Mouse (Mus musculus) ES-E14 (cell line): Measurements from ENCODE around the gene Rps10. TPM values are rescaled to one million over a fixed set of nuclear protein-coding genes. Genes with fewer than 3 reads are reported as not detected.

Experiments used
- DNase-seq: peaks from one replicate; pipeline ENCODE4 v3.0.0-alpha.2; 2013; ENCODE audit warnings: low read depth, low spot score
- H3K27ac ChIP-seq: 2 replicates; pipeline ENCODE4 v1.5.1; 2012; ENCODE audit warnings: low read depth, mild to moderate bottlenecking, low read length, moderate library complexity, mixed read lengths; ENCODE audit not compliant: poor library complexity, insufficient read depth, severe bottlenecking
- H3K36me3 ChIP-seq: 2 replicates; pipeline ENCODE4 v1.6.1; 2012; ENCODE audit warnings: mild to moderate bottlenecking, low read length, moderate library complexity, mixed read lengths; ENCODE audit not compliant: control insufficient read depth, poor library complexity, insufficient read depth, severe bottlenecking
- H3K4me1 ChIP-seq, 2 experiments: fragments of 150-350 bp in 1 of 2; sonication (generic) in 1 of 2; 2 replicates each; pipeline ENCODE4 v1.6.1; 2012; ENCODE audit warnings: low read length in 2 of 2, mild to moderate bottlenecking in 1 of 2, mixed read lengths in 1 of 2; ENCODE audit not compliant: control insufficient read depth in 2 of 2, insufficient read depth in 2 of 2, poor library complexity in 1 of 2
- H3K4me3 ChIP-seq, 2 experiments: fragments of 150-350 bp in 1 of 2; sonication (generic) in 1 of 2; 2 replicates each; pipeline ENCODE4 v1.5.1; 2012; ENCODE audit warnings: low read length in 2 of 2, low read depth in 1 of 2, mild to moderate bottlenecking in 1 of 2, mixed read lengths in 1 of 2; ENCODE audit not compliant: insufficient read depth in 1 of 2, poor library complexity in 1 of 2, severe bottlenecking in 1 of 2
- H3K9ac ChIP-seq: 2 replicates; pipeline ENCODE4 v1.6.1; 2012; ENCODE audit warnings: low read depth, mild to moderate bottlenecking, low read length, mixed read lengths; ENCODE audit not compliant: poor library complexity, insufficient read depth, severe bottlenecking
- H3K9me3 ChIP-seq: fragments of 150-350 bp; sonication (generic); 2 replicates; pipeline ENCODE4 v1.6.1; 2012; ENCODE audit warnings: low read depth, mild to moderate bottlenecking, low read length; ENCODE audit not compliant: control insufficient read depth, insufficient read depth
- CHD2 ChIP-seq: IDR thresholded peaks from 2 replicates; pipeline ENCODE4 v1.6.1; 2014; ENCODE audit warnings: mild to moderate bottlenecking, low read depth, low read length, inconsistent platforms
- HCFC1 ChIP-seq: IDR thresholded peaks from 2 replicates; pipeline ENCODE4 v1.6.1; 2012; ENCODE audit warnings: low read length, inconsistent platforms, borderline replicate concordance; ENCODE audit not compliant: insufficient read depth
- MAFK ChIP-seq: IDR thresholded peaks from 2 replicates; pipeline ENCODE4 v1.6.1; 2014; ENCODE audit warnings: mild to moderate bottlenecking, low read depth, low read length, inconsistent platforms; ENCODE audit not compliant: insufficient read depth
- ZC3H11A ChIP-seq: IDR thresholded peaks from 2 replicates; pipeline ENCODE4 v1.6.1; 2012; ENCODE audit warnings: low read depth, mild to moderate bottlenecking, inconsistent platforms, low read length, borderline replicate concordance
- ZNF384 ChIP-seq: IDR thresholded peaks from 2 replicates; pipeline ENCODE4 v1.6.1; 2012; ENCODE audit warnings: low read depth, low read length, inconsistent platforms
- in situ Hi-C, 2 experiments: fragments of 600-800 bp; cut with MboI; formaldehyde crosslinking; loops; one replicate each; pipeline ENCODE4 v1.15.1; 2025; ENCODE audit warnings: low sequenced_read_pairs in 2 of 2, inconsistent platforms in 1 of 2; ENCODE audit not compliant: unreplicated experiment in 2 of 2
- total RNA-seq: library from RNA; depleted of rRNA; stranded (reverse); fragments of 300-350 nt; gene quantifications from 2 replicates; pipeline ENCODE4 v1.2.3, GENCODE M21; 2012

Rps10 gene
- total RNA-seq, 1 experiment, result 1,842 TPM

GRCm38 (mm10) chr17:27677756-27678155 is 41.3 kb upstream of the Rps10 start:
- H3K9ac ChIP-seq, result no peak overlapping the region; the same call in 1 of the 2 replicates
- H3K27ac ChIP-seq, result no peak overlapping the region
- no peaks in the 10 kb centered on the region for H3K9me3 ChIP-seq
- H3K4me3 ChIP-seq, result no peak overlapping the region
- no peaks in the 10 kb centered on the region for H3K36me3 ChIP-seq
- peaks cover 2 to 17% of the 10 kb centered on the region in 2 experiments; a peak in 3 of 4 replicates for H3K4me1 ChIP-seq
- no peak for DNase-seq
- TF ChIP-seq CHD2 (no peak), ZC3H11A (no peak), ZNF384 (no peak), MAFK (no peak), HCFC1 (no peak)
- in situ Hi-C loops, result no loop called here

- no peak overlapping the region for H3K27ac ChIP-seq
- peaks cover 2 to 24% of the 10 kb centered on the region in 2 experiments; a peak in 3 of 4 replicates for H3K4me1 ChIP-seq
- in situ Hi-C loops, result no loop called here
- H3K4me3 ChIP-seq, result no peak overlapping the region
- no peak for TF ChIP-seq ZNF384
- no peak for TF ChIP-seq CHD2
- no peaks in the 10 kb centered on the region for H3K36me3 ChIP-seq
- no peak for DNase-seq
- no peak overlapping the region for H3K9ac ChIP-seq
- no peaks in the 10 kb centered on the region for H3K9me3 ChIP-seq
Observed at GRCm38 (mm10) chr17:27676270-27676669, 39.8 kb upstream of the Rps10 start.

GRCm38 (mm10) chr17:27675453-27675852 is 39.0 kb upstream of the Rps10 start:
- Histone ChIP-seq H3K36me3 (no peaks in the 10 kb centered on the region), H3K27ac (peak overlapping the region; percentile 51; the same call in 1 of the 2 replicates), H3K9ac (no peak overlapping the region), H3K4me1 (peaks cover 2 to 26% of the 10 kb centered on the region in 2 experiments; a peak in 3 of 4 replicates), H3K4me3 (no peak overlapping the region), H3K9me3 (no peaks in the 10 kb centered on the region)
- in situ Hi-C loops, result no loop called here
- peak; percentile 56 for DNase-seq
- TF ChIP-seq ZC3H11A, result no peak
- TF ChIP-seq ZNF384, result no peak
- TF ChIP-seq HCFC1, result no peak
- no peak for TF ChIP-seq CHD2
- TF ChIP-seq MAFK, result no peak

GRCm38 (mm10) chr17:27673945-27674344 is 37.5 kb upstream of the Rps10 start:
- Histone ChIP-seq H3K36me3 (no peaks in the 10 kb centered on the region), H3K4me1 (peaks cover 2 to 18% of the 10 kb centered on the region in 2 experiments; a peak in 3 of 4 replicates), H3K9ac (no peak overlapping the region), H3K4me3 (no peak overlapping the region), H3K9me3 (no peaks in the 10 kb centered on the region), H3K27ac (no peak overlapping the region)
- in situ Hi-C loops, result no loop called here
- no peak for DNase-seq
- TF ChIP-seq ZNF384 (no peak), CHD2 (no peak), MAFK (no peak), HCFC1 (no peak), ZC3H11A (no peak)

- H3K9me3 ChIP-seq, result no peaks in the 10 kb centered on the region
- H3K4me1 ChIP-seq, result peaks cover 4 to 24% of the 10 kb centered on the region in 2 experiments; a peak in 3 of 4 replicates
- no peak overlapping the region for H3K9ac ChIP-seq
- no peak overlapping the region for H3K4me3 ChIP-seq
- H3K27ac ChIP-seq, result peak overlapping the region; percentile 68; the same call in 1 of the 2 replicates
- DNase-seq, result no peak
- TF ChIP-seq HCFC1, result no peak
- no peak for TF ChIP-seq CHD2
- TF ChIP-seq ZC3H11A, result no peak
- TF ChIP-seq MAFK, result no peak
- no peak for TF ChIP-seq ZNF384
- in situ Hi-C loops, result no loop called here
- no peaks in the 10 kb centered on the region for H3K36me3 ChIP-seq
Observed at GRCm38 (mm10) chr17:27671720-27672119, 35.3 kb upstream of the Rps10 start.
